Mouse (Mus musculus): ENCODE results near the gene Ube2q2. TPM values are rescaled to one million over a fixed set of nuclear protein-coding genes. Genes with fewer than 3 reads are reported as not detected.

The Ube2q2 gene
- total and polyA plus RNA-seq, 2 experiments from 2014 or later = 22.0 to 23.5 TPM

- Histone ChIP-seq H3K27ac (ENCODE audit: low read depth) (peak overlapping the region; percentile 22; the same call in 1 of the 2 replicates), H3K27me3 (ENCODE audit: control insufficient read depth, insufficient read depth, low read length) (no peaks in the 10 kb centered on the region), H3K36me3 (replicated peaks; ENCODE audit: control insufficient read depth, insufficient read depth, low read length) (peaks cover 44% of the 10 kb centered on the region), H3K9ac (replicated peaks; ENCODE audit: low read depth, low read length) (no peak overlapping the region), H3K9me3 (replicated peaks; ENCODE audit: control insufficient read depth, low read length) (no peaks in the 10 kb centered on the region), H3K4me2 (ENCODE audit: low read depth, low read length) (no peak overlapping the region), H3K4me1 (ENCODE audit: control insufficient read depth, insufficient read depth) (no peaks in the 10 kb centered on the region), H3K4me3 (ENCODE audit: low read depth, low read length) (no peak overlapping the region)
- ATAC-seq (ENCODE audit: insufficient read depth, low read depth) (no peak), DNase-seq (ENCODE audit: low spot score) (no peak)
- no peak for TF ChIP-seq CTCF (IDR thresholded peaks at IDR 0.05; ENCODE audit: low read depth)
- no peak for TF ChIP-seq EP300 (IDR thresholded peaks at IDR 0.05; ENCODE audit: low read depth)
- 78% methylated on average over 7 of the region's 7 CpGs for WGBS
Observed at GRCm38 (mm10) chr9:55225165-55225737, 76.6 kb downstream of the Ube2q2 start.

- Histone ChIP-seq H3K9me3 (replicated peaks; ENCODE audit: control insufficient read depth, low read length) (no peaks in the 10 kb centered on the region), H3K27me3 (ENCODE audit: control insufficient read depth, insufficient read depth, low read length) (no peaks in the 10 kb centered on the region), H3K9ac (replicated peaks; ENCODE audit: low read depth, low read length) (no peak overlapping the region), H3K4me2 (ENCODE audit: low read depth, low read length) (no peak overlapping the region), H3K4me1 (ENCODE audit: control insufficient read depth, insufficient read depth) (no peaks in the 10 kb centered on the region), H3K27ac (ENCODE audit: low read depth) (no peak overlapping the region), H3K36me3 (replicated peaks; ENCODE audit: control insufficient read depth, insufficient read depth, low read length) (peaks cover 34% of the 10 kb centered on the region), H3K4me3 (ENCODE audit: low read depth, low read length) (no peak overlapping the region)
- 92% methylated on average over 3 of the region's 3 CpGs for WGBS
- no peak for TF ChIP-seq CTCF (IDR thresholded peaks at IDR 0.05; ENCODE audit: low read depth)
- no peak for TF ChIP-seq EP300 (IDR thresholded peaks at IDR 0.05; ENCODE audit: low read depth)
- DNase-seq (ENCODE audit: low spot score) (no peak), ATAC-seq (ENCODE audit: insufficient read depth, low read depth) (no peak)
Observed at GRCm38 (mm10) chr9:55226251-55226650, 77.6 kb downstream of the Ube2q2 start.

GRCm38 (mm10) chr9:55228149-55228548 lies 79.5 kb downstream of the Ube2q2 start:
- Histone ChIP-seq H3K27me3 (ENCODE audit: control insufficient read depth, insufficient read depth, low read length) (no peaks in the 10 kb centered on the region), H3K9me3 (replicated peaks; ENCODE audit: control insufficient read depth, low read length) (no peaks in the 10 kb centered on the region), H3K27ac (ENCODE audit: low read depth) (no peak overlapping the region), H3K4me2 (ENCODE audit: low read depth, low read length) (no peak overlapping the region), H3K4me1 (ENCODE audit: control insufficient read depth, insufficient read depth) (no peaks in the 10 kb centered on the region), H3K9ac (replicated peaks; ENCODE audit: low read depth, low read length) (no peak overlapping the region), H3K4me3 (ENCODE audit: low read depth, low read length) (no peak overlapping the region), H3K36me3 (replicated peaks; ENCODE audit: control insufficient read depth, insufficient read depth, low read length) (peaks cover 18% of the 10 kb centered on the region)
- TF ChIP-seq CTCF (IDR thresholded peaks at IDR 0.05; ENCODE audit: low read depth) = no peak
- no peak for TF ChIP-seq EP300 (IDR thresholded peaks at IDR 0.05; ENCODE audit: low read depth)
- 73% methylated on average over 4 of the region's 4 CpGs for WGBS
- no peak for DNase-seq (ENCODE audit: low spot score)
- no peak for ATAC-seq (ENCODE audit: insufficient read depth, low read depth)

- Histone ChIP-seq H3K27ac (ENCODE audit: low read depth) (no peak overlapping the region), H3K4me2 (ENCODE audit: low read depth, low read length) (no peak overlapping the region), H3K36me3 (replicated peaks; ENCODE audit: control insufficient read depth, insufficient read depth, low read length) (peaks cover 9% of the 10 kb centered on the region), H3K9me3 (replicated peaks; ENCODE audit: control insufficient read depth, low read length) (no peaks in the 10 kb centered on the region), H3K27me3 (ENCODE audit: control insufficient read depth, insufficient read depth, low read length) (no peaks in the 10 kb centered on the region), H3K4me1 (ENCODE audit: control insufficient read depth, insufficient read depth) (no peaks in the 10 kb centered on the region), H3K9ac (replicated peaks; ENCODE audit: low read depth, low read length) (no peak overlapping the region), H3K4me3 (ENCODE audit: low read depth, low read length) (no peak overlapping the region)
- no peak for TF ChIP-seq EP300 (IDR thresholded peaks at IDR 0.05; ENCODE audit: low read depth)
- WGBS = 45% methylated on average over 10 of the region's 10 CpGs
- ATAC-seq (ENCODE audit: insufficient read depth, low read depth) = no peak
- no peak for DNase-seq (ENCODE audit: low spot score)
Observed at GRCm38 (mm10) chr9:55229010-55229409, 80.4 kb downstream of the Ube2q2 start.

GRCm38 (mm10) chr9:55231544-55231943 lies 82.9 kb downstream of the Ube2q2 start:
- no peak for DNase-seq (ENCODE audit: low spot score)
- no peak for ATAC-seq (ENCODE audit: insufficient read depth, low read depth)
- Histone ChIP-seq H3K9me3 (replicated peaks; ENCODE audit: control insufficient read depth, low read length) (no peaks in the 10 kb centered on the region), H3K4me3 (ENCODE audit: low read depth, low read length) (no peak overlapping the region), H3K4me2 (ENCODE audit: low read depth, low read length) (no peak overlapping the region), H3K27me3 (ENCODE audit: control insufficient read depth, insufficient read depth, low read length) (no peaks in the 10 kb centered on the region), H3K27ac (ENCODE audit: low read depth) (no peak overlapping the region), H3K4me1 (ENCODE audit: control insufficient read depth, insufficient read depth) (no peaks in the 10 kb centered on the region), H3K9ac (replicated peaks; ENCODE audit: low read depth, low read length) (no peak overlapping the region), H3K36me3 (replicated peaks; ENCODE audit: control insufficient read depth, insufficient read depth, low read length) (no peaks in the 10 kb centered on the region)
- TF ChIP-seq CTCF (IDR thresholded peaks at IDR 0.05; ENCODE audit: low read depth) (peak; percentile 25), EP300 (IDR thresholded peaks at IDR 0.05; ENCODE audit: low read depth) (no peak)
- 58% methylated on average over 6 of the region's 6 CpGs for WGBS

- no peaks in the 10 kb centered on the region for H3K27me3 ChIP-seq (ENCODE audit: control insufficient read depth, insufficient read depth, low read length)
- no peak overlapping the region for H3K9ac ChIP-seq (replicated peaks; ENCODE audit: low read depth, low read length)
- H3K4me3 ChIP-seq (ENCODE audit: low read depth, low read length) = no peak overlapping the region
- TF ChIP-seq CTCF (IDR thresholded peaks at IDR 0.05; ENCODE audit: low read depth) (no peak), EP300 (IDR thresholded peaks at IDR 0.05; ENCODE audit: low read depth) (no peak)
- ATAC-seq (ENCODE audit: insufficient read depth, low read depth) (no peak), DNase-seq (ENCODE audit: low spot score) (no peak)
- WGBS = 83% methylated on average over 5 of the region's 5 CpGs
- H3K36me3 ChIP-seq (replicated peaks; ENCODE audit: control insufficient read depth, insufficient read depth, low read length) = no peaks in the 10 kb centered on the region
- H3K4me1 ChIP-seq (ENCODE audit: control insufficient read depth, insufficient read depth) = no peaks in the 10 kb centered on the region
- H3K4me2 ChIP-seq (ENCODE audit: low read depth, low read length) = no peak overlapping the region
- no peak overlapping the region for H3K27ac ChIP-seq (ENCODE audit: low read depth)
- H3K9me3 ChIP-seq (replicated peaks; ENCODE audit: control insufficient read depth, low read length) = no peaks in the 10 kb centered on the region
Observed at GRCm38 (mm10) chr9:55232110-55232509, 83.5 kb downstream of the Ube2q2 start.

Data from heart, postnatal 0 days (tissue).